Mouse (Mus musculus): ENCODE measurements around the gene Cntn1. TPM values are rescaled to one million over a fixed set of nuclear protein-coding genes. Genes with fewer than 3 reads are reported as not detected.

The Cntn1 gene
- polyA plus RNA-seq, 1 experiment, result 0.76 TPM

GRCm38 (mm10) chr15:92209778-92210177, 158.8 kb downstream of the Cntn1 start:
- H3K27me3 ChIP-seq (ENCODE audit: control insufficient read depth, insufficient read depth, low read length, poor library complexity, severe bottlenecking), result no peaks in the 10 kb centered on the region
- no peak overlapping the region for H3K9ac ChIP-seq (ENCODE audit: low read depth, poor library complexity, severe bottlenecking)
- no peaks in the 10 kb centered on the region for H3K36me3 ChIP-seq (ENCODE audit: control insufficient read depth, insufficient read depth, low read length, poor library complexity, severe bottlenecking)
- H3K9me3 ChIP-seq (replicated peaks; ENCODE audit: control insufficient read depth, insufficient read depth, low read length, poor library complexity, severe bottlenecking), result no peaks in the 10 kb centered on the region; the same call in 1 of the 2 replicates
- H3K4me1 ChIP-seq (ENCODE audit: control insufficient read depth, insufficient read depth, low read length), result no peaks in the 10 kb centered on the region
- H3K4me3 ChIP-seq (ENCODE audit: low read depth, low read length), result no peak overlapping the region
- H3K27ac ChIP-seq (ENCODE audit: insufficient read depth, low read length), result no peak overlapping the region
- TF ChIP-seq CTCF (IDR thresholded peaks at IDR 0.05; ENCODE audit: low read depth, low read length), result no peak
- TF ChIP-seq POLR2A (IDR thresholded peaks at IDR 0.05; ENCODE audit: insufficient read depth, low read length), result no peak
- no peak for TF ChIP-seq EP300 (IDR thresholded peaks at IDR 0.05; ENCODE audit: insufficient read depth, low read depth, low read length)

- Histone ChIP-seq H3K27ac (ENCODE audit: insufficient read depth, low read length) (no peak overlapping the region), H3K4me3 (ENCODE audit: low read depth, low read length) (no peak overlapping the region), H3K9me3 (replicated peaks; ENCODE audit: control insufficient read depth, insufficient read depth, low read length, poor library complexity, severe bottlenecking) (no peaks in the 10 kb centered on the region; the same call in 1 of the 2 replicates), H3K36me3 (ENCODE audit: control insufficient read depth, insufficient read depth, low read length, poor library complexity, severe bottlenecking) (no peaks in the 10 kb centered on the region), H3K4me1 (ENCODE audit: control insufficient read depth, insufficient read depth, low read length) (no peaks in the 10 kb centered on the region), H3K9ac (ENCODE audit: low read depth, poor library complexity, severe bottlenecking) (no peak overlapping the region), H3K27me3 (ENCODE audit: control insufficient read depth, insufficient read depth, low read length, poor library complexity, severe bottlenecking) (no peaks in the 10 kb centered on the region)
- TF ChIP-seq CTCF (IDR thresholded peaks at IDR 0.05; ENCODE audit: low read depth, low read length), result no peak
- no peak for TF ChIP-seq EP300 (IDR thresholded peaks at IDR 0.05; ENCODE audit: insufficient read depth, low read depth, low read length)
- no peak for TF ChIP-seq POLR2A (IDR thresholded peaks at IDR 0.05; ENCODE audit: insufficient read depth, low read length)
Observed at GRCm38 (mm10) chr15:92210486-92211235, 159.7 kb downstream of the Cntn1 start.

GRCm38 (mm10) chr15:92215841-92216240, 164.9 kb downstream of the Cntn1 start:
- no peak overlapping the region for H3K4me3 ChIP-seq (ENCODE audit: low read depth, low read length)
- H3K27me3 ChIP-seq (ENCODE audit: control insufficient read depth, insufficient read depth, low read length, poor library complexity, severe bottlenecking), result no peaks in the 10 kb centered on the region
- no peaks in the 10 kb centered on the region for H3K36me3 ChIP-seq (ENCODE audit: control insufficient read depth, insufficient read depth, low read length, poor library complexity, severe bottlenecking)
- no peaks in the 10 kb centered on the region; the same call in 1 of the 2 replicates for H3K9me3 ChIP-seq (replicated peaks; ENCODE audit: control insufficient read depth, insufficient read depth, low read length, poor library complexity, severe bottlenecking)
- no peak for TF ChIP-seq EP300 (IDR thresholded peaks at IDR 0.05; ENCODE audit: insufficient read depth, low read depth, low read length)
- TF ChIP-seq CTCF (IDR thresholded peaks at IDR 0.05; ENCODE audit: low read depth, low read length), result no peak
- H3K9ac ChIP-seq (ENCODE audit: low read depth, poor library complexity, severe bottlenecking), result no peak overlapping the region
- no peaks in the 10 kb centered on the region for H3K4me1 ChIP-seq (ENCODE audit: control insufficient read depth, insufficient read depth, low read length)
- no peak overlapping the region for H3K27ac ChIP-seq (ENCODE audit: insufficient read depth, low read length)

GRCm38 (mm10) chr15:92221446-92221845, 170.5 kb downstream of the Cntn1 start:
- H3K27me3 ChIP-seq (ENCODE audit: control insufficient read depth, insufficient read depth, low read length, poor library complexity, severe bottlenecking), result no peaks in the 10 kb centered on the region
- TF ChIP-seq CTCF (IDR thresholded peaks at IDR 0.05; ENCODE audit: low read depth, low read length) (no peak), POLR2A (IDR thresholded peaks at IDR 0.05; ENCODE audit: insufficient read depth, low read length) (no peak), EP300 (IDR thresholded peaks at IDR 0.05; ENCODE audit: insufficient read depth, low read depth, low read length) (no peak)

GRCm38 (mm10) chr15:92231386-92231785, 180.4 kb downstream of the Cntn1 start:
- H3K27ac ChIP-seq (ENCODE audit: insufficient read depth, low read length), result no peak overlapping the region

More at GRCm38 (mm10) chr15:92221446-92221845, 170.5 kb downstream of the Cntn1 start:
- Histone ChIP-seq H3K9me3 (replicated peaks; ENCODE audit: control insufficient read depth, insufficient read depth, low read length, poor library complexity, severe bottlenecking) (no peaks in the 10 kb centered on the region), H3K36me3 (ENCODE audit: control insufficient read depth, insufficient read depth, low read length, poor library complexity, severe bottlenecking) (no peaks in the 10 kb centered on the region), H3K4me3 (ENCODE audit: low read depth, low read length) (no peak overlapping the region), H3K9ac (ENCODE audit: low read depth, poor library complexity, severe bottlenecking) (no peak overlapping the region), H3K4me1 (ENCODE audit: control insufficient read depth, insufficient read depth, low read length) (no peaks in the 10 kb centered on the region), H3K27ac (ENCODE audit: insufficient read depth, low read length) (no peak overlapping the region)

GRCm38 (mm10) chr15:92235836-92236235, 184.9 kb downstream of the Cntn1 start:
- no peak overlapping the region for H3K27ac ChIP-seq (ENCODE audit: insufficient read depth, low read length)
- no peaks in the 10 kb centered on the region for H3K36me3 ChIP-seq (ENCODE audit: control insufficient read depth, insufficient read depth, low read length, poor library complexity, severe bottlenecking)
- H3K4me1 ChIP-seq (ENCODE audit: control insufficient read depth, insufficient read depth, low read length), result no peaks in the 10 kb centered on the region
- no peaks in the 10 kb centered on the region for H3K9me3 ChIP-seq (replicated peaks; ENCODE audit: control insufficient read depth, insufficient read depth, low read length, poor library complexity, severe bottlenecking)
- H3K9ac ChIP-seq (ENCODE audit: low read depth, poor library complexity, severe bottlenecking), result no peak overlapping the region
- H3K27me3 ChIP-seq (ENCODE audit: control insufficient read depth, insufficient read depth, low read length, poor library complexity, severe bottlenecking), result no peaks in the 10 kb centered on the region
- H3K4me3 ChIP-seq (ENCODE audit: low read depth, low read length), result no peak overlapping the region
- TF ChIP-seq CTCF (IDR thresholded peaks at IDR 0.05; ENCODE audit: low read depth, low read length), result no peak
- TF ChIP-seq EP300 (IDR thresholded peaks at IDR 0.05; ENCODE audit: insufficient read depth, low read depth, low read length), result no peak
- TF ChIP-seq POLR2A (IDR thresholded peaks at IDR 0.05; ENCODE audit: insufficient read depth, low read length), result no peak

More at GRCm38 (mm10) chr15:92231386-92231785, 180.4 kb downstream of the Cntn1 start:
- Histone ChIP-seq H3K4me1 (ENCODE audit: control insufficient read depth, insufficient read depth, low read length) (no peaks in the 10 kb centered on the region), H3K9me3 (replicated peaks; ENCODE audit: control insufficient read depth, insufficient read depth, low read length, poor library complexity, severe bottlenecking) (no peaks in the 10 kb centered on the region), H3K9ac (ENCODE audit: low read depth, poor library complexity, severe bottlenecking) (no peak overlapping the region), H3K4me3 (ENCODE audit: low read depth, low read length) (no peak overlapping the region), H3K36me3 (ENCODE audit: control insufficient read depth, insufficient read depth, low read length, poor library complexity, severe bottlenecking) (no peaks in the 10 kb centered on the region), H3K27me3 (ENCODE audit: control insufficient read depth, insufficient read depth, low read length, poor library complexity, severe bottlenecking) (no peaks in the 10 kb centered on the region)
- TF ChIP-seq POLR2A (IDR thresholded peaks at IDR 0.05; ENCODE audit: insufficient read depth, low read length), result no peak
- no peak for TF ChIP-seq CTCF (IDR thresholded peaks at IDR 0.05; ENCODE audit: low read depth, low read length)
- no peak for TF ChIP-seq EP300 (IDR thresholded peaks at IDR 0.05; ENCODE audit: insufficient read depth, low read depth, low read length)
